Mouse (Mus musculus): Measurements from ENCODE around the gene Lbp. TPM values are rescaled to one million over a fixed set of nuclear protein-coding genes. Genes with fewer than 3 reads are reported as not detected.

Lbp gene
- 2.7 and 3.4 TPM in 2 replicates for polyA plus RNA-seq (2014; fragmentation: Nextera tagmentation; extraction: Ambion mirVana)

GRCm38 (mm10) chr2:158305948-158306695 is at the start of gene Lbp:
TSS of gene Lbp (plus strand) at chr2:158306493.
- Histone ChIP-seq H3K4me2 (replicated peaks; ENCODE audit: low read depth, low read length) (no peak within 1 kb of the TSS), H3K9me3 (ENCODE audit: control insufficient read depth, low read length) (no peaks in the 10 kb centered on the region), H3K36me3 (ENCODE audit: control insufficient read depth, insufficient read depth, low read length) (no peaks in the 10 kb centered on the region), H3K9ac (ENCODE audit: low read depth, low read length) (no peak within 1 kb of the TSS), H3K27me3 (ENCODE audit: control insufficient read depth, insufficient read depth, low read length) (no peaks in the 10 kb centered on the region), H3K4me1 (replicated peaks; ENCODE audit: control insufficient read depth, insufficient read depth, low read length) (0 out of 2 replicates have a peak, but pooled peaks cover 2% of the 10 kb centered on the region), H3K4me3 (ENCODE audit: low read depth, low read length) (no peak within 1 kb of the TSS), H3K27ac (ENCODE audit: low read depth, low read length) (no peak within 1 kb of the TSS)
- ATAC-seq (ENCODE audit: low FRiP score) (peak; percentile 27; the same call in 1 of the 2 replicates), DNase-seq (ENCODE audit: low spot score) (peak; percentile 23)
- WGBS, result 49% methylated on average over 13 of the region's 13 CpGs

- no peak overlapping the region for H3K27ac ChIP-seq (ENCODE audit: low read depth, low read length)
- DNase-seq (ENCODE audit: low spot score) (peak; percentile 34), ATAC-seq (ENCODE audit: low FRiP score) (no peak)
- no peak overlapping the region for H3K4me3 ChIP-seq (ENCODE audit: low read depth, low read length)
- H3K27me3 ChIP-seq (ENCODE audit: control insufficient read depth, insufficient read depth, low read length), result no peaks in the 10 kb centered on the region
- H3K9me3 ChIP-seq (ENCODE audit: control insufficient read depth, low read length), result no peaks in the 10 kb centered on the region
- H3K4me2 ChIP-seq (replicated peaks; ENCODE audit: low read depth, low read length), result no peak overlapping the region
- no peak overlapping the region for H3K9ac ChIP-seq (ENCODE audit: low read depth, low read length)
- 22% methylated on average over 5 of the region's 5 CpGs for WGBS
- H3K4me1 ChIP-seq (replicated peaks; ENCODE audit: control insufficient read depth, insufficient read depth, low read length), result peaks cover 3% of the 10 kb centered on the region; the same call in 1 of the 2 replicates
- no peaks in the 10 kb centered on the region for H3K36me3 ChIP-seq (ENCODE audit: control insufficient read depth, insufficient read depth, low read length)
Measured at GRCm38 (mm10) chr2:158256894-158257293, 49.4 kb upstream of the Lbp start.

GRCm38 (mm10) chr2:158258005-158258418 is 48.3 kb upstream of the Lbp start, which contains the start of gene Bpi:
TSS of gene Bpi (plus strand) at chr2:158258094.
- H3K9me3 ChIP-seq (ENCODE audit: control insufficient read depth, low read length), result no peaks in the 10 kb centered on the region
- H3K4me3 ChIP-seq (ENCODE audit: low read depth, low read length), result no peak within 1 kb of the TSS
- no peak within 1 kb of the TSS for H3K9ac ChIP-seq (ENCODE audit: low read depth, low read length)
- no peak within 1 kb of the TSS for H3K4me2 ChIP-seq (replicated peaks; ENCODE audit: low read depth, low read length)
- H3K27ac ChIP-seq (ENCODE audit: low read depth, low read length), result no peak within 1 kb of the TSS
- no peaks in the 10 kb centered on the region for H3K27me3 ChIP-seq (ENCODE audit: control insufficient read depth, insufficient read depth, low read length)
- DNase-seq (ENCODE audit: low spot score), result no peak
- ATAC-seq (ENCODE audit: low FRiP score), result no peak
- peaks cover 3% of the 10 kb centered on the region; the same call in 1 of the 2 replicates for H3K4me1 ChIP-seq (replicated peaks; ENCODE audit: control insufficient read depth, insufficient read depth, low read length)
- H3K36me3 ChIP-seq (ENCODE audit: control insufficient read depth, insufficient read depth, low read length), result no peaks in the 10 kb centered on the region
- WGBS, result 63% methylated on average over 18 of the region's 18 CpGs

- peak; percentile 43 for ATAC-seq (ENCODE audit: low FRiP score)
- Histone ChIP-seq H3K4me1 (replicated peaks; ENCODE audit: control insufficient read depth, insufficient read depth, low read length) (peaks cover 3% of the 10 kb centered on the region; the same call in 1 of the 2 replicates), H3K36me3 (ENCODE audit: control insufficient read depth, insufficient read depth, low read length) (no peaks in the 10 kb centered on the region), H3K4me2 (replicated peaks; ENCODE audit: low read depth, low read length) (no peak overlapping the region), H3K9ac (ENCODE audit: low read depth, low read length) (no peak overlapping the region), H3K27ac (ENCODE audit: low read depth, low read length) (no peak overlapping the region), H3K27me3 (ENCODE audit: control insufficient read depth, insufficient read depth, low read length) (no peaks in the 10 kb centered on the region), H3K9me3 (ENCODE audit: control insufficient read depth, low read length) (no peaks in the 10 kb centered on the region), H3K4me3 (ENCODE audit: low read depth, low read length) (no peak overlapping the region)
- 8% methylated on average over 12 of the region's 12 CpGs for WGBS
- peak; percentile 88 for DNase-seq (ENCODE audit: low spot score)
Measured at GRCm38 (mm10) chr2:158258781-158259180, 47.5 kb upstream of the Lbp start.

GRCm38 (mm10) chr2:158259498-158259897 is 46.8 kb upstream of the Lbp start:
- Histone ChIP-seq H3K4me3 (ENCODE audit: low read depth, low read length) (no peak overlapping the region), H3K36me3 (ENCODE audit: control insufficient read depth, insufficient read depth, low read length) (no peaks in the 10 kb centered on the region), H3K27me3 (ENCODE audit: control insufficient read depth, insufficient read depth, low read length) (no peaks in the 10 kb centered on the region), H3K9me3 (ENCODE audit: control insufficient read depth, low read length) (no peaks in the 10 kb centered on the region), H3K4me2 (replicated peaks; ENCODE audit: low read depth, low read length) (no peak overlapping the region), H3K27ac (ENCODE audit: low read depth, low read length) (no peak overlapping the region), H3K4me1 (replicated peaks; ENCODE audit: control insufficient read depth, insufficient read depth, low read length) (peaks cover 3% of the 10 kb centered on the region; the same call in 1 of the 2 replicates), H3K9ac (ENCODE audit: low read depth, low read length) (no peak overlapping the region)
- ATAC-seq (ENCODE audit: low FRiP score), result no peak
- no peak for DNase-seq (ENCODE audit: low spot score)
- WGBS, result 79% methylated on average over 8 of the region's 8 CpGs

GRCm38 (mm10) chr2:158264877-158265276 is 41.4 kb upstream of the Lbp start:
- Histone ChIP-seq H3K9me3 (ENCODE audit: control insufficient read depth, low read length) (no peaks in the 10 kb centered on the region), H3K36me3 (ENCODE audit: control insufficient read depth, insufficient read depth, low read length) (no peaks in the 10 kb centered on the region), H3K4me2 (replicated peaks; ENCODE audit: low read depth, low read length) (no peak overlapping the region), H3K27me3 (ENCODE audit: control insufficient read depth, insufficient read depth, low read length) (no peaks in the 10 kb centered on the region), H3K4me3 (ENCODE audit: low read depth, low read length) (no peak overlapping the region), H3K4me1 (replicated peaks; ENCODE audit: control insufficient read depth, insufficient read depth, low read length) (no peaks in the 10 kb centered on the region), H3K9ac (ENCODE audit: low read depth, low read length) (no peak overlapping the region), H3K27ac (ENCODE audit: low read depth, low read length) (no peak overlapping the region)
- no peak for ATAC-seq (ENCODE audit: low FRiP score)
- 78% methylated on average over 3 of the region's 3 CpGs for WGBS
- no peak for DNase-seq (ENCODE audit: low spot score)

- WGBS, result 79% methylated on average over 8 of the region's 8 CpGs
Measured at GRCm38 (mm10) chr2:158270017-158270416, 36.3 kb upstream of the Lbp start.

GRCm38 (mm10) chr2:158273646-158274045 is 32.6 kb upstream of the Lbp start:
- DNase-seq (ENCODE audit: low spot score) (no peak), ATAC-seq (ENCODE audit: low FRiP score) (no peak)
- Histone ChIP-seq H3K9ac (ENCODE audit: low read depth, low read length) (no peak overlapping the region), H3K9me3 (ENCODE audit: control insufficient read depth, low read length) (no peaks in the 10 kb centered on the region), H3K27me3 (ENCODE audit: control insufficient read depth, insufficient read depth, low read length) (no peaks in the 10 kb centered on the region), H3K4me1 (replicated peaks; ENCODE audit: control insufficient read depth, insufficient read depth, low read length) (no peaks in the 10 kb centered on the region), H3K4me3 (ENCODE audit: low read depth, low read length) (no peak overlapping the region), H3K36me3 (ENCODE audit: control insufficient read depth, insufficient read depth, low read length) (no peaks in the 10 kb centered on the region), H3K4me2 (replicated peaks; ENCODE audit: low read depth, low read length) (no peak overlapping the region), H3K27ac (ENCODE audit: low read depth, low read length) (0 out of 2 replicates have a peak overlapping the region, but pooled peaks have one; percentile 42)
- 23% methylated on average over 2 of the region's 2 CpGs for WGBS

More at GRCm38 (mm10) chr2:158270017-158270416, 36.3 kb upstream of the Lbp start:
- Histone ChIP-seq H3K27ac (ENCODE audit: low read depth, low read length) (no peak overlapping the region), H3K9me3 (ENCODE audit: control insufficient read depth, low read length) (no peaks in the 10 kb centered on the region), H3K4me2 (replicated peaks; ENCODE audit: low read depth, low read length) (no peak overlapping the region), H3K9ac (ENCODE audit: low read depth, low read length) (no peak overlapping the region), H3K36me3 (ENCODE audit: control insufficient read depth, insufficient read depth, low read length) (no peaks in the 10 kb centered on the region), H3K4me1 (replicated peaks; ENCODE audit: control insufficient read depth, insufficient read depth, low read length) (no peaks in the 10 kb centered on the region), H3K4me3 (ENCODE audit: low read depth, low read length) (no peak overlapping the region), H3K27me3 (ENCODE audit: control insufficient read depth, insufficient read depth, low read length) (no peaks in the 10 kb centered on the region)
- DNase-seq (ENCODE audit: low spot score) (no peak), ATAC-seq (ENCODE audit: low FRiP score) (no peak)

GRCm38 (mm10) chr2:158275349-158275748 is 30.9 kb upstream of the Lbp start:
- H3K36me3 ChIP-seq (ENCODE audit: control insufficient read depth, insufficient read depth, low read length), result no peaks in the 10 kb centered on the region
- H3K4me1 ChIP-seq (replicated peaks; ENCODE audit: control insufficient read depth, insufficient read depth, low read length), result no peaks in the 10 kb centered on the region
- no peak overlapping the region for H3K9ac ChIP-seq (ENCODE audit: low read depth, low read length)
- no peak overlapping the region for H3K27ac ChIP-seq (ENCODE audit: low read depth, low read length)
- ATAC-seq (ENCODE audit: low FRiP score) (no peak), DNase-seq (ENCODE audit: low spot score) (no peak)
- H3K27me3 ChIP-seq (ENCODE audit: control insufficient read depth, insufficient read depth, low read length), result no peaks in the 10 kb centered on the region
- H3K4me2 ChIP-seq (replicated peaks; ENCODE audit: low read depth, low read length), result no peak overlapping the region
- 93% methylated on average over 3 of the region's 3 CpGs for WGBS
- no peaks in the 10 kb centered on the region for H3K9me3 ChIP-seq (ENCODE audit: control insufficient read depth, low read length)
- H3K4me3 ChIP-seq (ENCODE audit: low read depth, low read length), result no peak overlapping the region

Measured in hindbrain, embryonic 11.5 days (tissue).